Mouse (Mus musculus) spleen, adult 2 months (tissue): Measurements from ENCODE around the gene H2-T24.
A peak's percentile ranks its signal among the peaks of the same experiment; 100 is the strongest.

Experiments used
- CTCF ChIP-seq: fragments of 200-500 bp; IDR thresholded peaks from 2 replicates; pipeline ENCODE4 v1.5.1; 2011; ENCODE audit warnings: mild to moderate bottlenecking, inconsistent platforms; ENCODE audit not compliant: insufficient read depth, insufficient read length, insufficient replicate concordance; ENCODE audit errors: extremely low read depth
- POLR2A ChIP-seq: fragments of 200-500 bp; IDR thresholded peaks from 2 replicates; pipeline ENCODE4 v1.6.1; 2011; ENCODE audit warnings: low read depth, low read length, inconsistent platforms

GRCm38 (mm10) chr17:35997713-35998510 is 22.4 kb downstream of the H2-T24 start:
- TF ChIP-seq CTCF (no peak), POLR2A (peak; percentile 77)
